Mouse (Mus musculus) left cerebral cortex, adult 8-10 months (tissue): ENCODE data around the gene Unc93a. TPM values are rescaled to one million over a fixed set of nuclear protein-coding genes. Genes with fewer than 3 reads are reported as not detected.
"Not testable (repeated sequence)": the region's sequence is repeated elsewhere in the genome, so short reads cannot be mapped to it uniquely, and the experiment has no call there.

Experiments used
- DNase-seq, 2 experiments: peaks; one replicate each; pipeline ENCODE4 v3.0.0; 2022; ENCODE audit warnings: low spot score in 2 of 2
- total RNA-seq, 4 experiments: library from RNA; stranded (reverse); gene quantifications; 2 replicates each; pipeline ENCODE4 v1.2.4; 2022

Unc93a gene
- total RNA-seq, 4 experiments from 2014 or later = 0.17 TPM; not detected in 3

- DNase-seq = not testable (repeated sequence)
Observed at GRCm38 (mm10) chr17:13091510-13091909, 40.1 kb downstream of the Unc93a start.

GRCm38 (mm10) chr17:13069227-13069626 is 62.4 kb downstream of the Unc93a start:
- not testable (repeated sequence) for DNase-seq

GRCm38 (mm10) chr17:13067864-13068385 is 63.7 kb downstream of the Unc93a start:
- not testable (repeated sequence) for DNase-seq

- DNase-seq = not testable (repeated sequence)
Observed at GRCm38 (mm10) chr17:13062882-13063281, 68.7 kb downstream of the Unc93a start.

- DNase-seq = not testable (repeated sequence)
Observed at GRCm38 (mm10) chr17:13060804-13061203, 70.8 kb downstream of the Unc93a start, which contains the start of gene Tcp10b. Gene Tcp10b, plus strand, starts transcription at chr17:13061104.

Other genes starting within 250 kb of the Unc93a start
- gene Pnldc1, start 221.6 kb downstream of the Unc93a start, total RNA-seq = 1 to 10 TPM; 1.5 to 2.9 (median 2.0) TPM
- gene Tcp1, start 216.1 kb downstream of the Unc93a start, total RNA-seq = 100 to 1,000 TPM; 209 to 229 (median 211) TPM
- gene Mrpl18, start 215.5 kb downstream of the Unc93a start, total RNA-seq = 10 to 100 TPM; 54.3 to 65.1 (median 61.2) TPM
- gene Acat3, start 191.2 kb downstream of the Unc93a start, total RNA-seq = 1 to 10 TPM; 5.4 to 6.9 (median 6.2) TPM
- gene Acat2, start 171.1 kb downstream of the Unc93a start, total RNA-seq = 10 to 100 TPM; 66.3 to 83.6 (median 76.6) TPM
- 10 to 100 TPM; 51.8 to 58.0 (median 54.8) TPM for gene Wtap, start 137.6 kb downstream of the Unc93a start, total RNA-seq
- 100 to 1,000 TPM; 253 to 266 (median 261) TPM for gene Sod2, start 125.0 kb downstream of the Unc93a start, total RNA-seq
- under 1 TPM in 1 of 4 experiments, not detected in 3; 0.42 TPM for gene Gpr31b, start 79.5 kb downstream of the Unc93a start, total RNA-seq
- gene Tcp10b, start 70.7 kb downstream of the Unc93a start, total RNA-seq = under 1 TPM; 0.34 to 0.93 (median 0.69) TPM
- gene Smok2a, start 89.4 kb upstream of the Unc93a start, total RNA-seq = not detected
- not detected for gene Smok2b, start 98.4 kb upstream of the Unc93a start, total RNA-seq
- under 1 TPM; 0.27 to 0.46 (median 0.37) TPM for gene Tcp10c, start 222.8 kb upstream of the Unc93a start, total RNA-seq